Mouse (Mus musculus): ENCODE measurements around the gene Cox6a1. TPM values are rescaled to one million over a fixed set of nuclear protein-coding genes. Genes with fewer than 3 reads are reported as not detected.

The Cox6a1 gene
- polyA plus RNA-seq, 1 experiment = 619 TPM

DNA sequence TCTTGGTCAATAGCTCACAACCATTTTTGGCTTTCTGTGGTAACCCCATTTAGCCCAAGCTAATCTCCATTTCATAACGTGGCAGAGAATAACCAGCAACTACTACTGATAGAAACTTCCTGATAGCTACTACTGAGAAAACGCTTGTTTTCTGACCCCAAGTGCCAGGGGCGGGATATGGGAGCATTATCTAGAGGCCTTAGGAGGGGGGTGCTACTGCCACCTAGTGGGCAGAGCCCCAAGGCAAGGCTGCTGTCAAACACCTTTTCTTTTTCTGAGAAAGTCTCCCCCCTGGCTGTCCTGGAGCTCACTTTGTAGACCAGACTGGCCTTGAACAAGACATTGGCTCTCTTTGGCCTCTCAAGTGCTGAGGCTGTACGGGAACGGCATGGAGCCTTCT is 1.2 kb downstream of the Cox6a1 start:
- TF ChIP-seq POLR2A (IDR thresholded peaks at IDR 0.05; ENCODE audit: control insufficient read depth, low read depth, low read length) = no peak
- TF ChIP-seq CTCF (IDR thresholded peaks at IDR 0.05; ENCODE audit: control insufficient read depth, insufficient read depth, insufficient replicate concordance, low read depth, low read length) = peak; percentile 69; the same call in 1 of the 2 replicates
- H3K4me1 ChIP-seq (ENCODE audit: control insufficient read depth, insufficient read depth, low read length) = peaks cover 4% of the 10 kb centered on the region
- H3K27ac ChIP-seq (ENCODE audit: control insufficient read depth, insufficient read depth, low read depth, low read length) = no peak overlapping the region
- H3K27me3 ChIP-seq (ENCODE audit: control insufficient read depth, insufficient read depth, low read length) = no peaks in the 10 kb centered on the region
- H3K36me3 ChIP-seq (ENCODE audit: control insufficient read depth, insufficient read depth, low read length) = peaks cover 2% of the 10 kb centered on the region; the same call in 1 of the 2 replicates
- peak overlapping the region; percentile 67 for H3K4me3 ChIP-seq (ENCODE audit: control insufficient read depth, low read depth, low read length)

- TF ChIP-seq POLR2A (IDR thresholded peaks at IDR 0.05; ENCODE audit: control insufficient read depth, low read depth, low read length) (no peak), CTCF (IDR thresholded peaks at IDR 0.05; ENCODE audit: control insufficient read depth, insufficient read depth, insufficient replicate concordance, low read depth, low read length) (no peak)
- Histone ChIP-seq H3K27me3 (ENCODE audit: control insufficient read depth, insufficient read depth, low read length) (no peaks in the 10 kb centered on the region), H3K4me3 (ENCODE audit: control insufficient read depth, low read depth, low read length) (peak overlapping the region; percentile 100), H3K36me3 (ENCODE audit: control insufficient read depth, insufficient read depth, low read length) (peaks cover 2% of the 10 kb centered on the region; the same call in 1 of the 2 replicates), H3K27ac (ENCODE audit: control insufficient read depth, insufficient read depth, low read depth, low read length) (peak overlapping the region; percentile 78), H3K4me1 (ENCODE audit: control insufficient read depth, insufficient read depth, low read length) (peaks cover 2% of the 10 kb centered on the region)
Measured at GRCm38 (mm10) chr5:115341314-115342165, 7.2 kb downstream of the Cox6a1 start.

DNA sequence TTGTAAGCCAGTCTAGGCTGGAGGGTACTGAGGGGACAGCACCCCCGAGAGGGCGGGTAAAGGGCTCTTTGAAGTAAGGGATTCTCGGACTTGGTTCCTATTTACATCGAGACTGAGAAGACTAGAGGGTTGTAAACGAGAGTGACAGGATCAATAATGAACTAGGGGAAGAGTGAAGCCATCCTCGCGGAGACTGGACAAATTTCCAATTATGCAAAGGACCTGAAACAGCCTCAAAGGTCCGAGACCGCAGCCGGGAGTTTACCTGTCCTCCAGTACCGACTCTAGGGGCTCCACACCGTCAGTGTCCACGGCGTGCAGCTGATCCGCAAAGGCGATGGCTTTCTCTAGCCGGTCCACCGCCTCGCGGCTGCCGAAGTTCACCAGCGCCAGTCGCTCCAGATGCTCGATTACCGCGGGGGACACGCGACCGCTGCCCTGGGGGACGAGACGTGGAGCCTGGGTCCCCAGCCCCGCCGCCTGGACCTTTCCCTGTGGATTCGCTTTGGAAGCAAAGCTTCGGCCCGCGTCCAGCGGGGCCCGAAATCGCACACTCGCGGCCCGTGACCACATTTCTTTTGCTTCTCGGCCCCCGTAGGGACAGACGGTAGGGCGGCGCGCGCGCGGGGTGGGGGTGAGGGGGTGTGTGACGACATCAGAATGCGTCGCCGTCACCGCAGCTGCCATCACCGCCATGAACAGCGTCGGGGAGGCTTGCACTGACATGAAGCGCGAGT is 8.0 kb downstream of the Cox6a1 start, which contains the start of the genes Gatc and Triap1:
Gene Gatc (minus strand): TSS at position 602 of the 737 bp plus-strand sequence.
Gene Triap1 (plus strand): TSS at position 649 of the 737 bp plus-strand sequence.
- Histone ChIP-seq H3K36me3 (ENCODE audit: control insufficient read depth, insufficient read depth, low read length) (peaks cover 2% of the 10 kb centered on the region; the same call in 1 of the 2 replicates), H3K27ac (ENCODE audit: control insufficient read depth, insufficient read depth, low read depth, low read length) (peak within 1 kb of the TSS; percentile 87)

DNA sequence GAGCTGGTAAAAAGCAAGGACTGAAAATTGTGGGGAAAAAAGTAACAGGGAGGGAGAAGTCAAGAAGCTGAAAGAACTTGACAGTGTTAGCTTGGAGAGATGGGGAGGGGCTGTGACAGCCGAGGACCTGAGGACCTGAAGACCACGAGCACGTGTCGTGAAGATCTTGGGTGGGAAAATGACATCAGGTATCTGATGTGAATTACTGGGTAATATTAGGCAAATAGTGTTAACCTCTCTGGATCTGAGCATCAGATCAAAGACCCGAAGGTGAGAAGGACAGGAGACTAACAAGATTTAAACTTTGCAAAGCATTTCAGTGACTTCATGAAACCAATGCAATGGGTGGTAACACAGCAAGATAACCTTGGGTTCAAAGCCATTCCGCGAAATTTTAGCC is 8.8 kb downstream of the Cox6a1 start:
- TF ChIP-seq CTCF (IDR thresholded peaks at IDR 0.05; ENCODE audit: control insufficient read depth, insufficient read depth, insufficient replicate concordance, low read depth, low read length) (no peak), POLR2A (IDR thresholded peaks at IDR 0.05; ENCODE audit: control insufficient read depth, low read depth, low read length) (no peak)
- 0 out of 2 replicates have a peak, but pooled peaks cover 2% of the 10 kb centered on the region for H3K36me3 ChIP-seq (ENCODE audit: control insufficient read depth, insufficient read depth, low read length)
- H3K4me1 ChIP-seq (ENCODE audit: control insufficient read depth, insufficient read depth, low read length) = peaks cover 2% of the 10 kb centered on the region
- peak overlapping the region; percentile 7 for H3K4me3 ChIP-seq (ENCODE audit: control insufficient read depth, low read depth, low read length)
- H3K27ac ChIP-seq (ENCODE audit: control insufficient read depth, insufficient read depth, low read depth, low read length) = no peak overlapping the region
- no peaks in the 10 kb centered on the region for H3K27me3 ChIP-seq (ENCODE audit: control insufficient read depth, insufficient read depth, low read length)

More for the DNA sequence above, 8.0 kb downstream of the Cox6a1 start, which contains the start of the genes Gatc and Triap1:
- no peak for TF ChIP-seq CTCF (IDR thresholded peaks at IDR 0.05; ENCODE audit: control insufficient read depth, insufficient read depth, insufficient replicate concordance, low read depth, low read length)
- TF ChIP-seq POLR2A (IDR thresholded peaks at IDR 0.05; ENCODE audit: control insufficient read depth, low read depth, low read length) = peak; percentile 73
- H3K4me1 ChIP-seq (ENCODE audit: control insufficient read depth, insufficient read depth, low read length) = peaks cover 2% of the 10 kb centered on the region
- H3K4me3 ChIP-seq (ENCODE audit: control insufficient read depth, low read depth, low read length) = peak within 1 kb of the TSS; percentile 100
- no peaks in the 10 kb centered on the region for H3K27me3 ChIP-seq (ENCODE audit: control insufficient read depth, insufficient read depth, low read length)

DNA sequence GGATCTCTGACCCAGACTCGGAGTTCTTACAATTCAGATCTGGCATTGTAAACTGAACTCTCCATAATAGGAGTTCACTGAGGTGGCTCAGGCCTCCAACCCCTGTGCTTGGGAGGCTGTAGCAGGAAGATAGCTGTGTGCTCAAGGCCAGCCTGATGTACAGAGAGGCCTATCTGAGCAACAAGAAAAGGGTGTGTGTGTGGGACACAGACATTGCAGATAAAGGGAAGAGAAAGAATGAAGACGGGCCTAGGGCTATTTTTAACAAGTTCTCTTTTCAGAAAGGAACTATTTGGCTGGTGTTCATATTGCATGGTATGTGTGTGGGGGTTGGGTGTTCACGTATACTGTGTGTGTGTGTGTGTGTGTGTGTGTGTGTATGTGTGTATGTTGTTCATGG is 15.2 kb downstream of the Cox6a1 start:
- no peak overlapping the region for H3K4me3 ChIP-seq (ENCODE audit: control insufficient read depth, low read depth, low read length)
- no peaks in the 10 kb centered on the region; the same call in 1 of the 2 replicates for H3K36me3 ChIP-seq (ENCODE audit: control insufficient read depth, insufficient read depth, low read length)
- no peak overlapping the region; the same call in 1 of the 2 replicates for H3K27ac ChIP-seq (ENCODE audit: control insufficient read depth, insufficient read depth, low read depth, low read length)
- H3K27me3 ChIP-seq (ENCODE audit: control insufficient read depth, insufficient read depth, low read length) = no peaks in the 10 kb centered on the region
- TF ChIP-seq POLR2A (IDR thresholded peaks at IDR 0.05; ENCODE audit: control insufficient read depth, low read depth, low read length) (no peak), CTCF (IDR thresholded peaks at IDR 0.05; ENCODE audit: control insufficient read depth, insufficient read depth, insufficient replicate concordance, low read depth, low read length) (no peak)
- H3K4me1 ChIP-seq (ENCODE audit: control insufficient read depth, insufficient read depth, low read length) = peaks cover 3% of the 10 kb centered on the region; the same call in 1 of the 2 replicates

DNA sequence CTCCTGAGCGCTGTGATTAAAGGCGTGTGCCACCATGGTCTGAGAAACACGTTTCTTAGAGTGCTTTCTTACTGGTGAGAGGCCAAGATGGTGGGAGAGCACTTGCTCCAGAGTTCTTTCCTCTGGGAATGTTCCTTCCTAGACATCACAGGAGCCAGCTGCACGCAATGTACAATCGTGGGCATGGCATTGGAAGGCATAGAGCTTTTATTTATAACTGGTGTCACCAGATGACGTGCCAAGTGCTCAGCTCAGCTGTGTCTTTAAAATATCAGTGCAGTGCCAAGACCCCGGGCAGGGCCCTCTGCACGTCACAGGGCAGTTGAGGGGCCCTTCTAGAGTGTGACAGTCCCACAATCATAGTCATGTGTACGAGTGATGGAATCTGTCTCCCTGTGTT is 17.8 kb downstream of the Cox6a1 start:
- TF ChIP-seq POLR2A (IDR thresholded peaks at IDR 0.05; ENCODE audit: control insufficient read depth, low read depth, low read length) (no peak), CTCF (IDR thresholded peaks at IDR 0.05; ENCODE audit: control insufficient read depth, insufficient read depth, insufficient replicate concordance, low read depth, low read length) (no peak)
- Histone ChIP-seq H3K27me3 (ENCODE audit: control insufficient read depth, insufficient read depth, low read length) (no peaks in the 10 kb centered on the region), H3K27ac (ENCODE audit: control insufficient read depth, insufficient read depth, low read depth, low read length) (no peak overlapping the region), H3K4me3 (ENCODE audit: control insufficient read depth, low read depth, low read length) (no peak overlapping the region), H3K36me3 (ENCODE audit: control insufficient read depth, insufficient read depth, low read length) (no peaks in the 10 kb centered on the region; the same call in 1 of the 2 replicates), H3K4me1 (ENCODE audit: control insufficient read depth, insufficient read depth, low read length) (peaks cover 9% of the 10 kb centered on the region)

Measured in testis, adult 2 months (tissue).